ENCODE assay signal across 9 mouse cellular contexts in genomic region chr8:71474785-71475701, GRCm38 (mm10). TPM values are rescaled to one million over a fixed set of nuclear protein-coding genes. Genes with fewer than 3 reads are reported as not detected.
A peak's percentile ranks its signal among the peaks of the same experiment; 100 is the strongest.
DNase-seq lines count a peak whose midpoint lies in the region; ATAC-seq lines count a peak whose summit lies in the region.
"Had no signal": no experiment of that assay in that cellular context is flagged by ENCODE, and none has a peak within 500 bp of the region (broad histone marks: within the 10 kb centered on the region; RNA-seq: fewer than 3 reads in every experiment).

No protein-coding gene starts in this region.

- DNase-seq in cerebellum, adult 18-20 months, result peak; percentile 60 to 65
- DNase-seq in liver, embryonic 11.5 days (ENCODE audit: low spot score), result no peak
- DNase-seq in liver, result no peak
- no peak for DNase-seq in hindbrain, embryonic 11.5 days (ENCODE audit: low spot score)
- DNase-seq in midbrain, embryonic 14.5 days, result no peak
- no peak for DNase-seq in urinary bladder, postnatal 36 days (ENCODE audit: low spot score in 2 of 2)
- DNase-seq in left cerebral cortex, postnatal 4 days, result no peak
- DNase-seq: right cerebral cortex, postnatal 4 days had no signal

- peaks cover 38% of the 10 kb centered on the region for H3K36me3 ChIP-seq in liver, embryonic 11.5 days (ENCODE audit: control insufficient read depth, insufficient read depth, low read length)
- peaks cover 4% of the 10 kb centered on the region; the same call in 1 of the 2 replicates for H3K36me3 ChIP-seq in hindbrain, embryonic 11.5 days (ENCODE audit: control insufficient read depth, insufficient read depth, low read length)
- peaks cover 66% of the 10 kb centered on the region for H3K36me3 ChIP-seq in midbrain, embryonic 14.5 days (ENCODE audit: control insufficient read depth, insufficient read depth, low read length)

- peaks cover 14% of the 10 kb centered on the region for H3K4me1 ChIP-seq in liver, embryonic 11.5 days (replicated peaks; ENCODE audit: control insufficient read depth, insufficient read depth, low read length)
- H3K4me1 ChIP-seq in hindbrain, embryonic 11.5 days (replicated peaks; ENCODE audit: control insufficient read depth, insufficient read depth, low read length), result peaks cover 8% of the 10 kb centered on the region
- peaks cover 9% of the 10 kb centered on the region for H3K4me1 ChIP-seq in midbrain, embryonic 14.5 days (ENCODE audit: control insufficient read depth, insufficient read depth, low read length)

- 92% methylated on average over 25 of the region's 25 CpGs for WGBS in liver, embryonic 11.5 days
- WGBS in hindbrain, embryonic 11.5 days, result 91% methylated on average over 25 of the region's 25 CpGs
- 90% methylated on average over 25 of the region's 25 CpGs for WGBS in midbrain, embryonic 14.5 days

- no peak overlapping the region for H3K4me3 ChIP-seq in liver, embryonic 11.5 days (ENCODE audit: low read depth, low read length)
- H3K4me3 ChIP-seq in hindbrain, embryonic 11.5 days (ENCODE audit: low read depth, low read length), result no peak overlapping the region
- no peak overlapping the region for H3K4me3 ChIP-seq in midbrain, embryonic 14.5 days (replicated peaks; ENCODE audit: low read depth, low read length)

- ATAC-seq in cerebellum, adult (ENCODE audit: insufficient number of reproducible peaks, low FRiP score, low TSS enrichment), result no peak
- ATAC-seq in liver, embryonic 11.5 days (replicated peaks; ENCODE audit: low FRiP score), result no peak
- ATAC-seq in hindbrain, embryonic 11.5 days (ENCODE audit: low FRiP score), result peak; percentile 4; the same call in 1 of the 2 replicates
- no peak for ATAC-seq in midbrain, embryonic 14.5 days (ENCODE audit: low FRiP score, low TSS enrichment)

- no peak overlapping the region for H3K27ac ChIP-seq in liver, embryonic 11.5 days (ENCODE audit: low read depth, low read length)
- peak overlapping the region; percentile 12; the same call in 1 of the 2 replicates for H3K27ac ChIP-seq in hindbrain, embryonic 11.5 days (ENCODE audit: low read depth, low read length)
- peak overlapping the region; percentile 90; the same call in 1 of the 2 replicates for H3K27ac ChIP-seq in midbrain, embryonic 14.5 days (replicated peaks; ENCODE audit: low read depth, low read length)

- peak overlapping the region; percentile 75 for H3K9ac ChIP-seq in liver, embryonic 11.5 days (ENCODE audit: low read depth, low read length)
- no peak overlapping the region; the same call in 1 of the 2 replicates for H3K9ac ChIP-seq in hindbrain, embryonic 11.5 days (ENCODE audit: low read depth, low read length)
- peak overlapping the region; percentile 62; the same call in 1 of the 2 replicates for H3K9ac ChIP-seq in midbrain, embryonic 14.5 days (replicated peaks; ENCODE audit: low read length)

- intact Hi-C loops in left cerebral cortex, postnatal 4 days (cut with DNase I), result no loop called here

- peak overlapping the region; percentile 93 for H3K4me2 ChIP-seq in liver, embryonic 11.5 days
- no peak overlapping the region for H3K4me2 ChIP-seq in hindbrain, embryonic 11.5 days (replicated peaks; ENCODE audit: low read depth, low read length)
- H3K4me2 ChIP-seq in midbrain, embryonic 14.5 days (ENCODE audit: low read length), result no peak overlapping the region

- H3K9me3 ChIP-seq in liver, embryonic 11.5 days (ENCODE audit: control insufficient read depth, low read length), result no peaks in the 10 kb centered on the region
- no peaks in the 10 kb centered on the region for H3K9me3 ChIP-seq in hindbrain, embryonic 11.5 days (ENCODE audit: control insufficient read depth, low read length)
- H3K9me3 ChIP-seq in midbrain, embryonic 14.5 days (ENCODE audit: control insufficient read depth, low read length), result no peaks in the 10 kb centered on the region

- H3K27me3 ChIP-seq in liver, embryonic 11.5 days (replicated peaks; ENCODE audit: control insufficient read depth, insufficient read depth, low read length), result no peaks in the 10 kb centered on the region
- H3K27me3 ChIP-seq in hindbrain, embryonic 11.5 days (ENCODE audit: control insufficient read depth, insufficient read depth, low read length), result no peaks in the 10 kb centered on the region
- H3K27me3 ChIP-seq in midbrain, embryonic 14.5 days (ENCODE audit: control insufficient read depth, insufficient read depth, low read length), result no peaks in the 10 kb centered on the region

RNA-seq across cellular contexts. Expression of gene Dda1, which starts 6.0 kb away (rescaled TPM):
- polyA plus RNA-seq in liver, embryonic 11.5 days (2014; fragmentation: Nextera tagmentation; extraction: Ambion mirVana), result 94.1 and 98.2 TPM in 2 replicates
- 143 and 155 TPM in 2 replicates for polyA plus RNA-seq in hindbrain, embryonic 11.5 days (2014; fragmentation: Nextera tagmentation; extraction: Ambion mirVana)
- 213 and 233 TPM in 2 replicates for polyA plus RNA-seq in midbrain, embryonic 14.5 days (2014; fragmentation: Nextera tagmentation; extraction: Ambion mirVana)
- 100 to 1,000 TPM; 135 to 139 TPM for total RNA-seq in left cerebral cortex, postnatal 4 days (2021)

RNA-seq across cellular contexts. Expression of gene Mrpl34, which starts 10.3 kb away (rescaled TPM):
- polyA plus RNA-seq in liver, embryonic 11.5 days (2014; fragmentation: Nextera tagmentation; extraction: Ambion mirVana), result 215 and 229 TPM in 2 replicates
- polyA plus RNA-seq in hindbrain, embryonic 11.5 days (2014; fragmentation: Nextera tagmentation; extraction: Ambion mirVana), result 231 and 239 TPM in 2 replicates
- polyA plus RNA-seq in midbrain, embryonic 14.5 days (2014; fragmentation: Nextera tagmentation; extraction: Ambion mirVana), result 199 and 222 TPM in 2 replicates
- 10 to 100 TPM; 71.3 to 73.7 TPM for total RNA-seq in left cerebral cortex, postnatal 4 days (2021)

RNA-seq across cellular contexts. Expression of gene Ano8, which starts 10.7 kb away (rescaled TPM):
- polyA plus RNA-seq in liver, embryonic 11.5 days (2014; fragmentation: Nextera tagmentation; extraction: Ambion mirVana), result 0.60 and 0.96 TPM in 2 replicates
- polyA plus RNA-seq in hindbrain, embryonic 11.5 days (2014; fragmentation: Nextera tagmentation; extraction: Ambion mirVana), result 5.1 and 5.8 TPM in 2 replicates
- 7.7 and 9.4 TPM in 2 replicates for polyA plus RNA-seq in midbrain, embryonic 14.5 days (2014; fragmentation: Nextera tagmentation; extraction: Ambion mirVana)
- 10 to 100 TPM; 88.0 to 91.9 TPM for total RNA-seq in left cerebral cortex, postnatal 4 days (2021)

RNA-seq across cellular contexts. Expression of gene Abhd8, which starts 11.6 kb away (rescaled TPM):
- 20.6 and 21.4 TPM in 2 replicates for polyA plus RNA-seq in liver, embryonic 11.5 days (2014; fragmentation: Nextera tagmentation; extraction: Ambion mirVana)
- polyA plus RNA-seq in hindbrain, embryonic 11.5 days (2014; fragmentation: Nextera tagmentation; extraction: Ambion mirVana), result 38.5 and 40.0 TPM in 2 replicates
- polyA plus RNA-seq in midbrain, embryonic 14.5 days (2014; fragmentation: Nextera tagmentation; extraction: Ambion mirVana), result 119 and 133 TPM in 2 replicates
- total RNA-seq in left cerebral cortex, postnatal 4 days (2021), result 100 to 1,000 TPM; 113 to 121 TPM

RNA-seq across cellular contexts. Expression of gene Gtpbp3, which starts 12.9 kb away (rescaled TPM):
- 9.5 and 10.4 TPM in 2 replicates for polyA plus RNA-seq in liver, embryonic 11.5 days (2014; fragmentation: Nextera tagmentation; extraction: Ambion mirVana)
- 3.7 and 3.8 TPM in 2 replicates for polyA plus RNA-seq in hindbrain, embryonic 11.5 days (2014; fragmentation: Nextera tagmentation; extraction: Ambion mirVana)
- 4.9 and 5.2 TPM in 2 replicates for polyA plus RNA-seq in midbrain, embryonic 14.5 days (2014; fragmentation: Nextera tagmentation; extraction: Ambion mirVana)
- 10 to 100 TPM; 23.0 to 24.1 TPM for total RNA-seq in left cerebral cortex, postnatal 4 days (2021)

Comparison
In these comparisons a context has a peak if more than half of its experiments do, and no peak if none do; other contexts are left out.
1. DNase-seq: peak in cerebellum, adult 18-20 months (2 of 2); none in liver, embryonic 11.5 days (single experiment), liver (single experiment), hindbrain, embryonic 11.5 days (single experiment), midbrain, embryonic 14.5 days (single experiment), urinary bladder, postnatal 36 days (0 of 2) and left cerebral cortex, postnatal 4 days (single experiment).